Mouse (Mus musculus) urinary bladder, postnatal 4 days (tissue): ENCODE results near the gene Prkcz.
"Not testable (repeated sequence)": the region's sequence is repeated elsewhere in the genome, so short reads cannot be mapped to it uniquely, and the experiment has no call there.

ENCODE experiments used
- DNase-seq, 2 experiments: peaks; one replicate each; pipeline ENCODE4 v3.0.0; 2021 to 2022; ENCODE audit warnings: low spot score in 2 of 2

The Prkcz gene

DNA sequence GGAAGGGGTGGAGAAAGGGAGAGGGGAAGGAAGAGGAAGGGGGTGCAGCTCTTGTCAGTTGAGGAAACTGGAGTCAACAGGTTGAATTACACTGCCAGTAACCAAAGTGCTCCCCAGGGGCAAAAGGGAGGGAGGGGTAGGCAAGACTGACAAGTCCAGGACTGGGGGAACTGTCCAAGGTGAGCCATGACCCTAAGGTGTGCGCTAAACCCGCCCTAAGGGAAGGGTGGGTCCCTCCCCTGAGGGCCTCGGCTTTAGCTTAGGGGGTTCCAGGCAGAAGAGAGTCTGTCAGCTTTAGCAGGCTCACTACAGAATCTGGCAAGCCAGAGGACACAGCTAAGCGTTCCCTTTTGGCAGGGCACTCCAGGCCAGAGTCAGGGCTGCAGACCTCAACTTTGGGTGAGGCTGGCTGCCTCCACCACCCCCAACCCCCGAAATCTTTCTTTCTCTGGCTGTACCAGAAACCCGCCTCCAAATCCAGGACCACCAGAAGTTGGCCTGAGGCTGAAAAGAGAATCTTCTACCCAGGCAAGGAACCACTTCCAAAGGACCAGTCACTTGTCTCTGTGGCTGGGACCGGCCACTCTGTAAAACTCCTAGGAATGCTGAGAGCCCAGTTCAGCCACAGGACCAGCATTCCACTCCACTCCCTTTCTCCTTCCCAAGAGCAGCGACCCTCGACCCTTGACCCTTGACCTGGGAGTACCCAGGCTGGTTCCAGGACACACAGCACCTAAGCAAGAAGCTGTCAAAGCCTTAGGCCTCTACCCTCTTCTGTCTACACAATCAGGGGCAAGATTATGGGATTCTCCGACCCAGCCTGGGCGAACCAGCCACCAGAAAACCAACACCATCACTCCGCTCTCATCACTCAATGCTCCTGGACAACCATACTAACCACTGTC lies 1.3 kb downstream of the Prkcz start:
- no peak for DNase-seq

DNA sequence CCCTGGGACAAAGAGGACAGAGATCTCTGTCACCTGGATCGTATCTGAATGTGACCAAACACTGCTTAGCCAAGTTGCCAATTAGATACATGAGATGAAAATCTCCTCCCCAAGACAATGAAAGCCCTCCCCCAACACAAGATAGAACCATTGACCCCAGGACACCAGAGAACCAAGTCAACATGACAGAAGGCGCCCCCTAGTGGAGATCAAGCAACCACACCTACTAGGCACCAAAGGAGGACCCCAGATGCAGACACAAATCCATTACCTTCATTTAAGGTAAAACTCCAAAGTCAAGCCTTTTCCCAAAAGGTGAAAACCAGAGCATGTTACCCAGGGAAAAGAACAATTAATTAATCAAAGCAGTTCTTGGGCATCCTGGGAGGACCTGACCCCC lies 3.6 kb downstream of the Prkcz start:
- DNase-seq = no peak

DNA sequence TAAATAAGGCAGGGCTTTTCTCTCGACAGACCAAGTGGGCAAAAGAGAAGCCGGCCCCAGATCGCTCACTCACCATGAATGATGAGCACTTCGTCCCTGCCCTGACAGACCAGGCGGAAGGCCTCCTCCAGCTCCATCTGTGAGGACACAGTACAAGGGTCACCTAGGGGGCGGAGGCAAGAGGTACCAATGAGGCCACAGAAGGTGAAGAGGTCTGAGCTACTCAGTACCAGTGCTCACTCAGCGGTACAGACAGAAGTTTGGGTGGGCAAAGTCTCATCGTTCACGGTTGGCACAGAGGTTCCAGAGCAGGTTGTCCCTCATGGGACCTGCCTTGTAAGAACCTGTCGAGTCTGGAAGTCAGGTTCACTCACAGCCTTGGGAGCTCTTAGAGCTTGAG lies 4.8 kb downstream of the Prkcz start:
- DNase-seq = no peak

DNA sequence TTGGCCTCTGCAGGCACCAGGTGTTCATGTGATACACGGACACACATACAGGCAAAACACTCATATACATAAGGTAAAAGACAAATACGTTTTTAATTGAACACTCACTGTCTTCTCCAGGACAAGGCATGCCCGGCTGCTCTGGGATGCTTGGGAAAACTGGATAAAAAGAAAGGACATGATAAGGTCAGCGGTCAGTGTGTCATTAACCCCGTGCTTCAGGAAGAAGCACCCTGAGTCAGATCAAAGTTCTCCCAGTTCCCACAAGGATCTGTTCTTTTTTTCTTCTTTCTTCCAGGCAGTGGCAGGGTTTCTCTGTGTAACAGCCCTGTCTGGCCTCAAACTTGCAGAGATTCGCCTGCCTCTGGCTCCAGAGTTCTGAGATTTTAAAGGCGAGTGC lies 6.6 kb downstream of the Prkcz start:
- DNase-seq = no peak

DNA sequence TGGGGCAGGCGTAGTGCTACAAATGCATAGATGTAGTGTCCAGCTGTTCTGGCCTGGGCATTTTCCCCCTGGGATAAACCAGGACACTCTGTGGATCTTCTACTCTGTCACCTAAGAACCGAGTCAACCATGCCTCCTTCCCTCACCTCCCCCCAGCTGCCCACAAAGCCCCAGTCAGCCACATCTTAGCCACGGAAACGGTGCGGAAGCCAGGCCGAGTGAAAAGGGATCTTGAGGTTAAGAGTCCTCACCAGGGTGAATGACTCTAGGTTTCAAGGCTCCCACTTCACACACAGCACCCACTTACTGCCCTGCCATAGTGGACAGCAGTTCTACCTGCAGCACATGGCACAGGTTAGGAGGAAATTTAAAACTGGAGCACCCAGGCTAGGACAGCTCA lies 7.1 kb downstream of the Prkcz start:
- DNase-seq = no peak

DNA sequence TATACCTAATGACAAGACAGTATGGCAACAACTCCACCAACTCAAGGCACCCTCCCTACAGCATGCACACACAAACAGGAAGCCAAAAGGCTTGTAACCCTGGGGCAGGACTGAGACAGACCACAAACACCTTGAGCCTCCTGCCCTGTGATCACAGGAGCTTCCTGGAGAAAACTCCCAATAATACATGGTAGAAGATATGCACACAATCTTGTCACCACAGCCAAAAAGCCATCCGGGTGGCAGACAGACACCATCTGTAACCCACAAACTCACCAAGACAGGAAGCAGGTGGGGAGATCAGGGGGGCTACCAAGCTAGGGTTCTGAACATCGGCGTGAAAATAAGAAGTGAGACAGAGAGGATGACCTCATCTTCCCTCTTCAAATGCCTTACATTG lies 8.6 kb downstream of the Prkcz start:
- no peak for DNase-seq

DNA sequence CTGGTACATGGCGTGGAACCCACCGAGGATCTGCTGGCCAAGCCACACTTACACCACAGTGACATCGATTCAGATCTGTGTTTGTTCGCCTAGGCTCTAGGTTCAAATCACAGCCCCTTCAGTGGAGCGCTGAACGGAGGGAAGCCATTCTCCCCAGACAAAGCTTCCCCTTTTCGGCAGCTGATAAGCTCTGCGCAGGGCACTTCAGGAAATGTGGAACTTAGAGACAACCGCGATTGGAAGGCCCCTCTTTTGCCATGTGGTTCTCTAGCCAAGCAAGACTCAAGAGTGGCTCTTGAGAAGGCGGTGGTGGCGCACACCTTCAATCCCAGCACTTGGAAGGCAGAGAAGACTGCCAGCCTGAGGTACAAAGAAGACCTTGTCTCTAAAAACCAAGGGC lies 14.8 kb downstream of the Prkcz start:
- DNase-seq = no peak

DNA sequence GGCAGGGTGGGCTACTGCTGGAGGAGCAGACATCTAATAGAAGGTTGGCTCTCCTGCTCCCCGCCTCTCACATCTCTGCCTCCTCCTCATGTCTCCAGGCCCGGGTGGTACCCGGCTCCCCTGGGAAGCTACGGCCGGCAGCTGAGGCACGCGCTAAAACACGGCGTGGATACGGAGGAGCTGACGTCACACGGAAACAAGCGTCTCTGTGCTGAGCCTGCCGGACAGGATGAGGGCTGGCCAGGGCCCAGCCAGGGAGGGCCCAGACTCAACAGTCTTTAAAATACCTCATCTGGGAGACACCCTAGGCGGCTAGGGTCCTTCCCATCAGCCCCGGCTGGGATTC lies 15.6 kb downstream of the Prkcz start:
- no peak for DNase-seq

DNA sequence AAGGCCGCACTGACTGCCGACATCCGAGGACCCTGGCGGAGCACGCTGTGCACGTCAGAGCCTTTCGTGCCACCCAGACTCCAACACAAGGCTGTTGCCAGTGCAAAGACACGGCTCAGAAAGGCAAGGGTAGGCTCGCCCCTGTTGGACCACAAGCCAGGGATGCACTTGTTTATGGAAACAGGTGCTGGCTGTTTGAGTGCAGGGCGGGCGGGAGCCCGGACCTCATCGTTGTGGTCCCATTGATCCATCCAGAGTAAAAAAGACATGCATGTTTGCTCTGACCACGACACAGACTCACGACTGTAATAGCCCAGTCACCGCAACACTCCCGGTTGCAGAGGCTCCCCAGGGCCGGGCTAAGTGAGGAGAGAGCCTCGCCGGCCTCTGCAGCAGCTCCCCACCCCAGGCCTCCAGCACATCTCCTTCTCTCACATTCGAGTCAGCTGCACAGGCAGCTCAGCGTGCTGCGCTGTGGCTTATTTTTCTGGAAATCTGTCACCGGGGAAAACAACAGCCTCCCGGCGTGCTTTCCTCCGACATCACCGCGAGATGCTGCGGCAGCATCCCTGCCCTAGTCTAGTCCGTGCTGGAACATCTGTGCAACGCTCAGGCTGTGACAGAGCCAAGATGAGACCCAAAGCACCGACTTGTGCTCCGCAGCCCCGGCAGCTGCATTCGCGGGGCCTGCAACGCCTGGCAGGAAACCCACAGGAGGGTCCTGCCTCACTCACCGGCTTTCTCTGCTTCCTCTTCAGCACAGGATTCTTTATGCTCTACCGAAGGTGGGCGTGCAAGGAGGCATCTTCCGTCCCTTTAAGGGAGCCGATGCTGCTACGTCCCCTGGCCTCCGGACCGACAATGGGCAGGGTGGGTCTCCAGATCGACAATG lies 16.2 kb downstream of the Prkcz start:
- no peak for DNase-seq

DNA sequence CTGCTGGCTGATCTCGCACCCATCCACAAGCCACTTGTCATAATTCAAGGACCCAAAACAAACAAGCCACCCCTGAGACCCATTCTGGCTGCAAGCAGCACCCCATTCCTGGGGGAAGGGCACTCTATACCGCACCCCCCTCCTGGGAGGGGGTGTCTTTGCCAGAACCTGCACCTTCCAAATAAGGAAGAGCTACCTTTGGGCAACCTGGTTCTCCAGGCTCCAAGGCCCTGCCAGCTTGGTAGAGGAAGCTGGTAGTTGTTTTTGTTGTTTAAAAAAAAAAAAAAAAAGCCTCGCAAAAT lies 16.9 kb downstream of the Prkcz start:
- DNase-seq = no peak

DNA sequence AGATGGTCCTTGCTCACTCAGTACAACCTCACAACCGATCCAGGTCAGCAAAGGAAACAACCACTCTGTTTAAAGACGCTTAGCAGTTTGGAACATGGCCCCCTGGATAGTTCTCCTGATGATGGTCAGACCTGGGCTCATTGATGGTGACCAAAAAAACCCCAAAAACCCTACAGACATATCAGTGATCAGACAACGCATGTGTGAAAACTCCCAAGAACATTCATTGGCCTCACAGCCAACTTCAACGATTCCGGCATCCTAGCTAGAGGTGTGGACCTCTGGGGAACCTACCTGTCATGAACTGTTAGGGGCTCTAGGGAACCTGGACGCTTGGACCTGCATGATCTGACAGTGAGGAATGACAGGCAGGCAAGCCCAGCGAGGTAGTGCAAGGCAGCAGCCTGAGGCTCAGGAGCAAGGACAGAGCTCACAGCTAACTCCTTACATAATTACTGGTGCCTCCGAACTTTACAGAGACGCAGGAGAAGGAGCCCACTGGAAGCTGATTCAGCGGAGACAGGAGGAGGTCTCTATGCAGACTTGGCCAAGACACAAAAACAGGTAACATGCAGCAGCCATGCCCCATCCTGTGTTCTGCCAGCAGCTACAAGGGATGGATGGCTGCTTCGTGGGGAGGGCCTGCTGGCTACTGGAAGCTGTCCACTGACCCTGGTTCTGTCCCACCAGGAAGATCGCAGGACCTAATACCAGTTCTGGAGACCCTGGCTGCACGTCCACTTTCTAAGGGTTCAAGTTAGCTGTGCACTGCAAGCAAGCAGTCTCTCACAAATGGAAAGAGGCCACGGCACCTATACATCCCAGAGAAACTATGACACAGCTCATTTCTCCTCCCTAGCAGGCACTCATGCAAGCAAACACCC lies 17.5 kb downstream of the Prkcz start:
- no peak for DNase-seq

DNA sequence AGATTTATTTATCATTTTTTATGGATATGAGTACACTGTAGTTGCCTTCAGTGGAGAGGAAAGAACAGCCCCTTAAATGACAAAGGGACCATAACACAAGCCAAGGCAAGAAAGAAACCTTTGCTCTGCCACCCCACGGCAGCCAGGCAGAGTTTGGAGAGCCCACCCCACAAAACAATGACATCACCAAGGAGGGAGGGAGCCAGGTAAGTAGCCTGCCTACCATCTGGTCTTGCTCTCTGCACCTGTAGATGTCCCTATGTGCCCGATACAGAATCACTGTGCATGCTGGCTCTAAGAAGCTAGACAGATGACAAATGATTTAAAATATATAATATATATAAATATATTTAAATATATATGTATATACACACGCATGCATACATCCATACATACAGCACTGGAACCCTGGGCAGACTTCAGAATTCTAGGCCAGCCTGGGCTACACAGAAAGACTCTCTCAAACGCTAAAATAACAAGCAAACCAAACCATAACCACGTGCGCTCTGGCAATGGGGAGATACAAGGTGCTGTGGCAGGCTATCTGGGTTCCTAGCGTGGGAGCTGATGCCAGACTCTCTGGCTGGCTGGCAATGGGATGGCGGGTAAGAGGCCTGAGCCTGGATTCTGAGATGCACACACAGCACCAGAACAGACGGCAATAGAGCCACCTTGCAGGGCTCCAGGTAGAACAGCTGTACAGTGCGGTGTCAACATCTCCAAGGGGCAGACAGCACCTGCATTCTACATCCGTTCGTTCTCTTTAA lies 24.7 kb downstream of the Prkcz start:
- no peak for DNase-seq

DNA sequence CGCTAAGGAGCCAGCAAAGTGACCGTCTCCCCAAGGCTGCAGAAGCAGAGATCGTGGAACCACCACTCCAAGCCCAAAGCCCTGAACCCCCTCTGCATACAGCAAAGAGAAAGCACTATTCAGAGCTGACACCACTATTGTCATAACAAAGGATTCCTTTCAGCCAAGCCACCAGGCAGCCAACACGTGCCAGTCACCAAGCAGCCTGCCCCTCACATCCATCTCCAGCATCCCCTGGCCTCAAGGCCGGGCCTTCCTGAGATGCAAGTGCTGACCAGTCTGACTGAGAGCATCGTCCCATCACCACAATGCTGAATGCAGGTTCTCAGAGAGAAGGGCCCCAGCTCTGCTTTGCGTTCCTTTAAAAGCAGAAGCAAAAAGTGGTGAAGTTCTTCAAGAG lies 28.9 kb downstream of the Prkcz start:
- no peak for DNase-seq

DNA sequence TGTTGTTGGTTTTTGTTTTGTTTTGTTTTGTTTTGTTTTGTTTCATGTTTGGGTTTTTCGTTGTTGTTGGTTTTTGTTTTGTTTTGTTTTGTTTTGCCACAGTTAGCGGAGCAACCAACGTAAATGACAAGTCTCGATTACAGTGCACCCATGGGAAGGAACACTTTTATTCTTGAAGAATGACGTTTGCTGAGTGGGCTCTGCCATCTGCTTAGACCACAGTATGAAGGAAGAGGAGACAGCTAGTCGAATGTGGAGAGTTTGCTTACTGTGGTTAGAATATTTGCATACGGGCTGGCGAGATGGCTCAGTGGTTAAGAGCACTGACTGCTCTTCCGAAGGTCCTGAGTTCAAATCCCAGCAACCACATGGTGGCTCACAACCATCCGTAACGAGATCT lies 32.8 kb downstream of the Prkcz start:
- DNase-seq = not testable (repeated sequence)

DNA sequence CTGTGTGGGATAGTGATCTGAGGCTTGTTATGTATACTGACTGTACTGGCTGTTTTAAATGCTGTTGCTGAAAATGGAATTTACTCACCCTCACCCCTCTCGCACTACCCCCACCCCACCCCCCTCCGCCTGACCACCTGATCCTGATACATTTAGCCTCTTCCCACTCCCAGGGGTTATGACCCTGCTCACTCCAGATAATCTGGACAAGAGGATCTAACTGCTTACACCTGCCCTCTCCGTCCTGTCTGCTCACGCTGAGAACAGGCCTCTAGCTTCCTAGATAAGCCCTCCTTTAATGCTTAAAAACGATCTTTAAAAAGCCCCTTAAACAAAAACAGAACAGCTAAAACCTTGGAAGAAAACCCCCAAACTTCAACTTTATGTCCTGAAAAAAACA lies 35.4 kb downstream of the Prkcz start:
- no peak for DNase-seq

DNA sequence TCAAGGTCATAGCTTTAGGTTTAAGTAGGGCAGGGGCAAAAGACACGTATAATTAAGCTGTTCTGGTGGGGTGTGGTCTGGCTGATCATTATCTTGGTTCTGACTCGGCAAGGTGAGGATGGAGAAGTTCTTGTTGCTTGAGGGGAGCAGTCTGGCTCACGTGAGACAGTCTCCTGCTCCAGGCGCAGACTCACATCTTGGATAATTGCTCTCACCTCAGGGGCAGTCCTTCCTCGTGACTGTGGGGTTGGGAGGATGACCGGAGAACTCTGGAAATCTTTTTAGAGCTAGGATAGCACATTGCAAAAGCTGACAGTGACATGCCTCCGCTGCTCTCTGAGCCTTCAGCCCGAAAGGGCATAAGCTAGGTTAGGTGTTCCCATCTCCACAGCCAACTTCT lies 36.6 kb downstream of the Prkcz start:
- no peak for DNase-seq

DNA sequence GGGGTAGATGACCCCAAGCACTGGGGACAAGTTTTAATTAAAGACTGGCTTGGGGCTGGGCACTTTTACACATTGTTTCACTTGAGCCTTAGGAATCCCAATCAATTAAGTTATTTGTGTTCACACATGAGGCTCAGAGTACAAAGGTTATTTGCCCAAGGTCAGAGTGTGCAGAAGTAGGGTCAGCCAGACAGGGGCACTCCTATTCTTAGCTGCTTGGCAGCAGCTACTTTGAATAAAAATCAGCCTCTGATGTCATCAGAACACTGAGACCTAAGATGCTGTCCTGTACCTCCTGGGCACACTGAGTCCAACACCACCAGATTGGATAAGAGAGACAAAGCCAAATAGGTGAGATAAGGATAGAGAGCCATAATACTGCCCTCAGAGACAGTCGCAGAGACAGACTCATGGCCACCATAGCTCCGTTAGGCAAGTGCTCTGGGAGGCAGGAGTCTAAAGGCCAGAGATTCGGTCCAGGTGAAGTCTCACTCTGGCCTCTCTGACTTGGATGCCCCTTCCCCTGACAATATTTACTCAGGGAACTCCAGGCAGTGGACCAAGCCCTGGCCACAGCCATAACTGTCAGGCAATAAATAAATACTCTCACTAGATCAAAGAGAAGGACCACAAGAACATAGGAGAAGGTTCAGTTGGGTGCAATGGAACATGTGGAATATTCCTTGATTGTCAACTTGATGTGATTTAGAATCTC lies 37.9 kb downstream of the Prkcz start:
- no peak for DNase-seq

DNA sequence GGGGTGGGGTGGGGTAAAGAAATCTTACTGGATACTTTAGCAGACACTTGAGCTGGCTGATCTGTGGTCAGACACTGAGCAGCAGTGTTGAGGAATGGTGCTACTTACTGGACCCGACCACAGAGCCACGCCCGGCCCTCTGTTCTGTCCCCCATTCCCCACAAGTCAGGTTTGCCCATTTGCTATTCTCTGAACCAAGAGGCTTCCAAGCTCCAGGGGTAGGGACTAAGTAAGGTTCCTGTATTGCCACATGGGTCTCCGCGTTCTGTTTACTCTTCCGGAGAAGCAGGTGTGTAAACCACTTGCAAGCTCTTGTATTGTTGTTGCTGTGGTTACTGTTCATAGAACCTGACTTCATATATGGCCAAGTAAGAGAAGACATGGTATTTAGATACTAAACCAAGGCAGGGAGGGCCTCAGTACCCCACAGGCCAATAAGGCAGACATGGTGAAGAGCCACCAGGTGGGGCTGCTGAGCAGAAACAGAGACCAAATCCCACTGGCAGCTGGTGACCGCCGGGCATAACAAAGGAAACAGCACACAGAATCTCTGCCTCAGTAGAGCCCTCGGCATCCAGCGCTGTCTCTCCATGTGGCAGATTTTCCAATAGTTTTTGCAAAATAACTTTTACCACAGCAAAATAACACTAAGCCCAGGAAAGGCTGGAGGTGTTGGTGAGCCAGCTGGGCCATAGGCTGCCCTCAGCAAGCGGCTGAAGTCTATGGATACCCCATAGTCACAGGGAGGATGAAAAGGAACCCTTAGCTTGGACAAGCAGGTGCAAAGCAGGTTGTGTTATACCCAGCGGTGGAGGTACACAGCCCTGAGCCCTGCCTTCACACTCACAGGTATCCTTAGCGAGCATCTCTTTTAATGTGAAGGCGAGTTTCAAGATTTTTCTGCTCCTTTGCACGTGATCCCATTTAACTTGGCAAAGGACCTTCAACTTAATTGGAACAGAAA lies 40.6 kb downstream of the Prkcz start:
- DNase-seq = no peak

DNA sequence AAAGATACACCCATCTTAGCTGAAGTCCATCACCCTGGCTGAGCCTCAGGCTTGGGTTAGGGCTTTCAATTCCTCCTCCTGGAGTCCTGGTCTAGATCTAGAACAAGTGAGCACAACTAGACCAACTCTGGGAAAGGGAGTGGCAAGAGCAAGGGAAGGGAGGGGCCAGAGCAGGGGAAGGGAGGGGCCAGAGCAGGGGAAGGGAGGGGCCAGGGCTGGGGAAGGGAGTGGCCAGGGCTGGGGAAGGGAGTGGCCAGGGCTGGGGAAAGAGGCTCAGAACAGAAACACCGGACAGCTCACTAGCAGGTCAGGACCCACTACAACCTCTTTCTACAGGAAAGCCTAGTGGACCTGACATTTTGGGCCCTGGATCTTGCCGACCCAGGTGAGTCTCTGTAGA lies 42.9 kb downstream of the Prkcz start:
- no peak for DNase-seq

DNA sequence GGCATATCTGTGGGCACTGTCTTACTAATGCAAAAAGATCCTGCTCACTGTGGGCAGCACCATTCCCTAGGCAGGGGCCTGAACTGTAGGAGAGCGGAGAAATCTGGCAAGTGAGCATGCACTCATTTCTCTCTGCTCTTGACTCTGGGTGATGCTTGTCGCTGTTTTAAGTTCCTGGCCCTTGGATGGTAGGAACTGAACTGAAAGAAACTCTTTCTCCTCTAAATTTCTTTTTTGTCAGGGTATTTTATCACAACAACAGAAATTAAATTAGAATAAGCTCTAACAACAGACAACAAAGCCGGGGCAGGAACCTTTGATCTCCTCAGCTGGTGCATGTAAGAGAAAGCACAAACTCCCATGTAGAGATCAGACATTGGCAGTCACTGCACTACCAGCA lies 46.1 kb downstream of the Prkcz start:
- no peak for DNase-seq
